Mouse (Mus musculus) limb, embryonic 11.5 days (tissue): ENCODE data around the gene Plk5. TPM values are rescaled to one million over a fixed set of nuclear protein-coding genes. Genes with fewer than 3 reads are reported as not detected.
A peak's percentile ranks its signal among the peaks of the same experiment; 100 is the strongest.

Source experiments
- ATAC-seq: fragments of 200-750 bp; cut with Nextera tagmentation; 2 replicates; pipeline ENCODE4 v1.8.0; 2017; ENCODE audit warnings: low read depth; ENCODE audit not compliant: insufficient number of reproducible peaks, low FRiP score, low TSS enrichment
- DNase-seq: peaks from one replicate; pipeline ENCODE4 v3.0.0-alpha.2; 2015; ENCODE audit warnings: low spot score
- H3K27ac ChIP-seq: fragments of 300-500 bp; sonication (generic); replicated peaks from 2 replicates; pipeline ENCODE4 v1.5.1; 2014; ENCODE audit warnings: low read depth, mild to moderate bottlenecking, low read length
- H3K27me3 ChIP-seq: fragments of 300-500 bp; sonication (generic); 2 replicates; pipeline ENCODE4 v1.6.1; 2014; ENCODE audit warnings: mild to moderate bottlenecking, low read length, mixed read lengths; ENCODE audit not compliant: control insufficient read depth, insufficient read depth
- H3K36me3 ChIP-seq: fragments of 300-500 bp; sonication (generic); 2 replicates; pipeline ENCODE4 v1.6.1; 2014; ENCODE audit warnings: mild to moderate bottlenecking, low read length, moderate library complexity, mixed read lengths; ENCODE audit not compliant: control insufficient read depth, insufficient read depth
- H3K4me1 ChIP-seq: fragments of 300-500 bp; sonication (generic); 2 replicates; pipeline ENCODE4 v1.6.1; 2014; ENCODE audit warnings: low read length, mixed read lengths; ENCODE audit not compliant: control insufficient read depth, insufficient read depth
- H3K4me2 ChIP-seq: fragments of 300-500 bp; sonication (generic); 2 replicates; pipeline ENCODE4 v1.6.1; 2014; ENCODE audit warnings: low read depth, mild to moderate bottlenecking, moderate library complexity; ENCODE audit not compliant: severe bottlenecking
- H3K4me3 ChIP-seq: fragments of 300-500 bp; sonication (generic); 2 replicates; pipeline ENCODE4 v1.5.1; 2014; ENCODE audit warnings: low read depth, low read length
- H3K9ac ChIP-seq: fragments of 300-500 bp; sonication (generic); 2 replicates; pipeline ENCODE4 v1.6.1; 2014; ENCODE audit warnings: mild to moderate bottlenecking, low read length
- H3K9me3 ChIP-seq: fragments of 300-500 bp; sonication (generic); 2 replicates; pipeline ENCODE4 v1.6.1; 2016; ENCODE audit warnings: low read length; ENCODE audit not compliant: control insufficient read depth
- WGBS: fragments of 180-500 bp; shearing (Covaris S2); extraction: QIAGEN DNeasy Blood & Tissue Kit; methylation state at CpG from one replicate; pipeline ENCODE4 v1.1.7; 2014; 5-methylcytosine and 5-hydroxymethylcytosine counted together
- polyA plus RNA-seq: library from polyadenylated mRNA; unstranded; fragments of >200 nt; fragmentation: Nextera tagmentation; extraction: Ambion mirVana; gene quantifications from 2 replicates; pipeline ENCODE4 v1.2.1, GENCODE M21; 2014

The Plk5 gene
- polyA plus RNA-seq, 1 experiment from 2014 or later: 0.49 TPM

DNA sequence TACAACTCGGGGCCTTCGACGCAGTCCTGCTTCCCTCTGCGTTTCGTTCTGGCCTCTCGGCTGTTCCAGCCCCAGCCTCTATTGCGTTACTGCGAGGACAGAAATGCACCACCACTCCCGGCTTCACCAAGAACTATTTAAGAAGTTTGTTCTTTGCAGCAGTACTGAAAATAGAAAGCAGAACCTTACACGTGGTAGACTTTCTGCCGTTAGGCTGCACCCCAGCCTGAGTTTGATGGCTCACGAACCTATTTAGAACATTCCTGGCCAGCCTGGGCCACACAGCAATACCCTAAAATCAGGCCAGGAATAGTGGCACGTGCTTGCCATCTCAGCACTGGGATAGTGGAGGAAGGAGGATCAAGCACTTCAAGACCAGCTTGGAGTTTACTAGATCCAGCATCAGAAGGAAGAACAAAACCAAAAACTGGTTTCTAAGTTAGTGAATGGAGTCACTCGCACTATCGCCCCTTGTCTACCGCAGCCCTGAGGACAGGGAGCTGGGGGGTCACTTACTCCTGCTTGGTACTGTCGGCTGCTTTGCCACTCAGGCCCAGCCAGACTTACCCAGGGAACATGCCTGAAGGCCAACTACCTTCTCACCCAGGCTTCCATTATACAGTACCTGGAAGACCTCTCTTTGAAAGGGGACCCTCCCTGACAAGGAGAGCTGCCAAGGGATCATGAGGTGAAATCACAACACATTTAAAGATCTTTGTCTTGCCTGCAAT lies 43.9 kb downstream of the Plk5 start:
- peaks cover 26% of the 10 kb centered on the region for H3K36me3 ChIP-seq
- H3K9ac ChIP-seq: peak overlapping the region; percentile 74
- H3K4me3 ChIP-seq: peak overlapping the region; percentile 70
- no peaks in the 10 kb centered on the region for H3K9me3 ChIP-seq
- H3K27me3 ChIP-seq: no peaks in the 10 kb centered on the region
- no peak for DNase-seq
- peaks cover 19% of the 10 kb centered on the region for H3K4me1 ChIP-seq
- peak overlapping the region; percentile 86 for H3K27ac ChIP-seq
- ATAC-seq: no peak
- 14% methylated on average over 17 of the region's 17 CpGs for WGBS
- peak overlapping the region; percentile 68 for H3K4me2 ChIP-seq

DNA sequence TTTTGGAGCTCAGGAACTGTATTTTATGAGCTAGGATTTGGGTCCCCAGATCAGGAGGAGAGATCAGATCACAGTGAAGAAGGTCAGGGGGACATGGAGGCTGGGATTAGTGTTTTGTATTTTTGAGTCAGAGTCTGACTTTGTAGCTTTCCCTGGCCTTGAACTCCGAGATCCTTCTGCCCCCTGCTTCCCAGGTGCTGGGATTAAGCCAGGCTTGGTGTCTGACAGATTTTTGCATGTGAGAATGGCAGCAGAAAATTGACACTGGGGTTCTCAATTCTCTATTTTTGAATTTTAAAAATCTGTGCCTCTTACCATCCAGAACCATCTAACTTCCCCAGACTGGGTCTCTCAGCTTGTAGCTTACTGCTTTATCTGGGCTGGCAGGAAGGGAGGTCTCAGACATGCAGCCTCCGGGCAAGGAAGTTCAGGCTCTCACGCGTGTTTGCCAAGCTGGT lies 44.5 kb downstream of the Plk5 start:
- Histone ChIP-seq H3K9ac (no peak overlapping the region), H3K9me3 (no peaks in the 10 kb centered on the region), H3K4me1 (peaks cover 19% of the 10 kb centered on the region), H3K27me3 (no peaks in the 10 kb centered on the region), H3K27ac (peak overlapping the region; percentile 86; the same call in 1 of the 2 replicates), H3K36me3 (peaks cover 23% of the 10 kb centered on the region), H3K4me2 (peak overlapping the region; percentile 68; the same call in 1 of the 2 replicates), H3K4me3 (no peak overlapping the region)
- no peak for DNase-seq
- 75% methylated on average over 4 of the region's 4 CpGs for WGBS
- ATAC-seq: no peak

DNA sequence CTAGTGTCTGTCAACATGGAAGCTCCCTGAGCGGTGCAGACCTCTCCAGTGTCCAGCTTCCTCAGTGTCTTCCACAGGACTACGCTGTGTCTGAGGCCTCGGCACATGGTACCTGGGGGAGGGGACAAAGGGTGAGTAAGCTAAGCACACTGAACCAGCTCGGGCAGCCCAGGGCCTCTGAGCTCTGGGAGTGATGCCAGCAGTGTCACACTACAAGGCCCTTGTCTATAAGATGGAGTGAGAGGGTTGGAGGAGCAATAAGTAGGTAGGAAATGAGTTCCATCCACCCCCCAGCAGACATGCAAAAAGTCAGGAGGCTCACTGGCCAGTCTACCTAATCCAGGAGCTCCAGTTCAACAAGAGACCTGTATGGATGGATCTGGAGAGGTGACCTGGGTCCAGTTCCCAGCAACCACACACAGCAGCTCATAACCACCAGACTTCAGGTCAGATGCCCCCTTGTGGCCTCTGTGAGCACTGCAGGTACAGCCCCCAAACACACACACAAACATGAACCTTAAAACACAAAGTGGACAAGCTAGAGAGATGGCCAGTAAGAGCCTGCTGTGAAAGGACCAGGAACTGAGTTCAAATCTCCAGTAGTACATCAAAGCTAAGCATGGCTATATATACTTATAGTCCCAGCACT lies 46.9 kb downstream of the Plk5 start:
- 93% methylated on average over 4 of the region's 4 CpGs for WGBS
- no peaks in the 10 kb centered on the region for H3K9me3 ChIP-seq
- peaks cover 13% of the 10 kb centered on the region; the same call in 1 of the 2 replicates for H3K4me1 ChIP-seq
- no peak overlapping the region for H3K27ac ChIP-seq
- no peak overlapping the region for H3K4me2 ChIP-seq
- H3K9ac ChIP-seq: no peak overlapping the region
- H3K36me3 ChIP-seq: peaks cover 19% of the 10 kb centered on the region
- H3K4me3 ChIP-seq: no peak overlapping the region
- ATAC-seq (no peak), DNase-seq (no peak)
- no peaks in the 10 kb centered on the region for H3K27me3 ChIP-seq

DNA sequence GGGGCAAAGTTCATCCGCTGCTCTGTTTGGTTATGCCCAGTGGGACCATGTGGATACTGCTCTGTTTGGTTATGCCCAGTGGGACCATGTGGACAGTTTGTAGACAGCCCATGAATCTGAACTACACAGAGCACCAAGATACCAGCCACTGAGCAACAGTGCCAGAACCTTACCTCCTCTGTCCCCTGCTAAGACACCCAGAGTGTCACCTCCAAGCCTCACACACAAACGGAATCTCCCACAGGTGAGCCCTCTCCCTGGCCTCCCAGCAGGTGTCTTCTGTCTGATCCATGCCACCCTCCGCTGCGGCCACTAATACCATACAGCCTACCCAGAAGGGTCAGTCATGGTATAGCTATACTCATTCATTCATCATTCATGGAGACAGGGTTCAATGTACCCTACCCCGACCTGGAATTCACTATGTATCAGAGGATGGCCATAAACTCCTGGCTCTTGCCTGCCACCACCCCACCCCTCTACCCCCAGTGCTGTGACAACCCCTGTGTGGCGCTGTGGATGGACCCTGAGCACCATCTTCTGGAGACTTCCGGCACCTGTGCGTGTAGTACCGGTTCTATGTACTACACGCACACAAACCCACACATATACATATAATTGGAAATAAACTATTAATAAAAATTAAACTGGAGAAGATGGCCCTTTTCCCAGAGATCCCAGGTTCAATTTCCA lies 49.4 kb downstream of the Plk5 start:
- H3K4me2 ChIP-seq: peak overlapping the region; percentile 88
- DNase-seq: no peak
- no peaks in the 10 kb centered on the region for H3K9me3 ChIP-seq
- no peak for ATAC-seq
- H3K4me3 ChIP-seq: peak overlapping the region; percentile 95
- peaks cover 25% of the 10 kb centered on the region for H3K36me3 ChIP-seq
- no peaks in the 10 kb centered on the region for H3K27me3 ChIP-seq
- H3K4me1 ChIP-seq: peaks cover 6% of the 10 kb centered on the region; the same call in 1 of the 2 replicates
- 64% methylated on average over 10 of the region's 10 CpGs for WGBS
- H3K27ac ChIP-seq: no peak overlapping the region
- H3K9ac ChIP-seq: peak overlapping the region; percentile 74

DNA sequence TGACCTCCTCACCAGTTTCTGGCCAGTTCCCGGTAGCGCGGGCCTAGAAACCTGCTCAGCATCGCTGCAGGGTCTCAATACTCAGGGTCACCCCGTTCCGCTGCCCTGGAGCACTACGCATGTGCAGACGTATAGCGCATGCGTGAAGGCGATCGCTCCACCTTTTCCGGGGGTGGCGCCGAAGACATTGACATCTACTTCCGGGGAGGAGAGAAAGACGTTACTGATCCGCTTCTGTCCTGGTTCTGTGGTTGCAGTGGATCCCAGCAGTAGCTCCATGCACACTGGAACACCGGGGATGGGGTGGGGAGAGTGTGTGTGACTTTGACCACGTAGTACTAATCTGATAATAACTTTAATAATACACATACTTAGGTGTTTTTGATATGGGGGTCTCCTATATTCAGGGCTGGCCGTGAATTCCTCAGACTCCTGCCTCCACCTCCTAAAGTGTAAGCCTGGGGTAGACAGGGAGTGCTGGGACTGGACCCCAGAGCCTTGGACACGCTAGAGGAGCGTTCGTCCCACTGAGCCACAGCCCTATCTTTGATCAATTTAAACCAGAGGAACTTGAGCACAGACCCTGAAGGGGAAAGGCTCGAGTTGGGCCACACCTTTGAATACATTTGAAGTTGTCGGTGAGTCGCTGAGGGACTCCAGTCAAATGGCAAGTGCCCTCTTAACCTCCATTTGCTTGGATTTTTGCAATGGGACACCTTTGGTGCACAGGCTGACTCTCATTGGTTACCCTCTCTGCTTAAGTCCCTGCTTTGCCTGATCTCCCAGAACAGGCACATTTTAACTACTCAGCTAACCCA lies 50.6 kb downstream of the Plk5 start, which contains the start of gene Uqcr11:
Gene Uqcr11 (minus strand): TSS at position 147 of the 818 bp plus-strand sequence.
- H3K4me2 ChIP-seq: peak within 1 kb of the TSS; percentile 88
- peak within 1 kb of the TSS; percentile 95 for H3K4me3 ChIP-seq
- no peaks in the 10 kb centered on the region for H3K27me3 ChIP-seq
- ATAC-seq (peak; percentile 22; the same call in 1 of the 2 replicates), DNase-seq (peak; percentile 91)
- WGBS: 2% methylated on average over 27 of the region's 27 CpGs
- peaks cover 37% of the 10 kb centered on the region for H3K36me3 ChIP-seq
- peak within 1 kb of the TSS; percentile 74 for H3K9ac ChIP-seq
- H3K27ac ChIP-seq: peak within 1 kb of the TSS; percentile 57
- H3K4me1 ChIP-seq: 0 out of 2 replicates have a peak, but pooled peaks cover 3% of the 10 kb centered on the region
- no peaks in the 10 kb centered on the region for H3K9me3 ChIP-seq

DNA sequence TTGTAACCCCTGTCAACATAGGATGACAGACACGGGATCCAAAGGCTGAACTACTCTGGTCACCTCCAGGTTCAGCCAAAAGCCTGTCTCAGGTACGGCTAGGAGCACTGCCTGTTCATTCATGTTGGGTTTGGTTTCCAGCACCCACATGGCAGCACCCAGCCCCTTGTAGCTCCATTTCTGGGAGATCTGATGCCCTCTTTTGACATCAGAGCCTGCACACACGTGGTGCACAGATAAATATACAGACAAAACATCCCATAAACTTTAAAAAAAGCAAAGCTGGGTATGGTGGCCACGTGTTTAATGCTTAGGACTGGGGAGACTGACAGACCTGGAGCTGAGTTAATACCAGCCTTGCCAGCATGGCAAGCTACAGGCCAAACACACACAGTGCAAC lies 51.7 kb downstream of the Plk5 start:
- DNase-seq (no peak), ATAC-seq (no peak)
- peaks cover 40% of the 10 kb centered on the region for H3K36me3 ChIP-seq
- H3K9me3 ChIP-seq: no peaks in the 10 kb centered on the region
- 0 out of 2 replicates have a peak, but pooled peaks cover 3% of the 10 kb centered on the region for H3K4me1 ChIP-seq
- H3K4me2 ChIP-seq: no peak overlapping the region
- no peak overlapping the region for H3K27ac ChIP-seq
- 57% methylated on average over 4 of the region's 4 CpGs for WGBS
- no peak overlapping the region for H3K9ac ChIP-seq
- no peak overlapping the region for H3K4me3 ChIP-seq
- no peaks in the 10 kb centered on the region for H3K27me3 ChIP-seq

DNA sequence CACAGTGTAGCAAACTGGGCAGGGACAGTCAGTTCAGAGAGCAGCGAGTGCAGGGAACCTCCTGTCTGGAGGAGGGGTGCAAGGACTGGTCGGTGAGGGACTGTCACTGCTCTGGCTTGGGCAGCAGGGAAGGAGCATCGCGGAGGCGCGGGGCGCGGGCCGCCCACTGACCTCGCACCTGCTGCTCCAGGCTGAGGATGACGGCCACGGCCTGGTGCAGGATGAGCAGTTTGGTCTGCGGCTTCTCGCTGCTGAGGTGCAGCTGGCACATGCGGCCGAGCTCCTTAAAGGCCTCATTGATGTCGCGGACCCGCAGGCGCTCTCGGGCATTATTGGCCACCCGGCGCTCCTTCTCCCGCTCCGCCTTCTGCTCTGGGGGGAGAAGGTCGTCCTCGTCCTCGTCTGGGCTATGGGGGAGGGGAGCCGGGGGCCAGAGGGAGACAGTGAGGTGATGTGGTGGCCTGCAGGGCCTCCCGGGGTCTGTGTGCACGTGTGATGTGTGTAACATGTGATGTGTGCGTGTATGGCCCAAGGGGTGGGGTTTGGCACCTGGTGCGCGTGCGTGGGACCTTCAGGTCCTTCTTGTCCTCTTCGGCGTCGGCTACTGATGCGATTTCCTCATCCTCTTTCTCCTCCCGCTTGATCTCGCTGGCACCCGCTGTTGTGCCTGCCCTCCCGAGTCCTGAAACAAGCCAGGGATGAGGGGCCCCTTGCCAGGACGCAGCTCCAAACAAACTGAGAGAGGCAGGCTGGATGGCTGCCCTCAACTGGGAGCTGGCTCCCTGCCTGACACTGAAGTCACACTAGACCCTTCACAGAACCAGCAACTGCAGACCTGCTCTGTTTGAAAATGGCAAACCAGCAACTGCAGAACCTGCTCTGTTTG lies 56.6 kb downstream of the Plk5 start:
- WGBS: 87% methylated on average over 44 of the region's 44 CpGs
- H3K4me2 ChIP-seq: no peak overlapping the region
- peaks cover 74% of the 10 kb centered on the region for H3K36me3 ChIP-seq
- no peaks in the 10 kb centered on the region for H3K27me3 ChIP-seq
- H3K27ac ChIP-seq: no peak overlapping the region
- H3K9ac ChIP-seq: no peak overlapping the region
- DNase-seq (no peak), ATAC-seq (no peak)
- H3K4me3 ChIP-seq: no peak overlapping the region
- no peaks in the 10 kb centered on the region for H3K9me3 ChIP-seq
- no peaks in the 10 kb centered on the region for H3K4me1 ChIP-seq
